Comparison of ENCODE assay signal across 8 mouse cellular contexts in the genomic region with DNA sequence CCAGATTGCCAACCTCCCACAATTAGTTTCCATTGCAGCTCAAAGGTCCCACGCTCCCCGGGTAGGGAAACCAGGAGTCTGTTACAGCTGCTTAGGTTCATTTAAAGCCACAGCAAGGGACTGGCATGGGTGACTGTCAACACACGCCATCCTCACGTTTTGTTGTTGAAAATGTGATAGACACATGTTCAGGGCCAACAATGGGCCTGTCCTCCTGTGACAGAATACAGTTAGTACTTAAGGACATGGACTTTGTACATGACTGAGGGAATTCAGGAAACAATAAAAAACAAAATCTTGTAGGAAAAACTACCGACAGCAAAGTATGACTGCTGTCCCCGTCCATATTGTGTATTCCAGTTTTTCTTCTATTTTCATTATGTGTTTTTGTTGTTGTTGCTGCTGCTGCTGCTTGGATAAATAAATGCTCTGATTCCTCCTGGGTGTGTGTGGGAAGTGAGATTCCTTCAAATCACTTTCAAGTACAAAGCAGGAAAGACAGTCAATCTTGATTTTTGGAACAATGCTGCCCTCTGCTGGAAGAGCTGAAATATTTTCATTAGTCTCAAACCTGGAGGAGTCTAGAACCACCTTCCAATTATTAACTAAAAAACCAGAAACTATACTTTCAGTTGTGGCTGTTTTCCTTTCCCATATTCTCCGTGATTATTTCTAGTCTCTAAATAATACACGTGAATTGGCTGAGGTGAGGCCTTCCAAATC. TPM values are rescaled to one million over a fixed set of nuclear protein-coding genes. Genes with fewer than 3 reads are reported as not detected.
DNase-seq lines count a peak whose midpoint lies in the region; ATAC-seq and TF ChIP-seq lines count a peak whose summit lies in the region.

No protein-coding gene starts in this region.

- H3K4me2 ChIP-seq in embryonic facial prominence, embryonic 14.5 days (ENCODE audit: low read depth, low read length), result no peak overlapping the region
- H3K4me2 ChIP-seq in hindbrain, embryonic 15.5 days, result no peak overlapping the region
- H3K4me2 ChIP-seq in midbrain, postnatal 0 days (ENCODE audit: low read depth, low read length, poor library complexity, severe bottlenecking), result no peak overlapping the region

- H3K9ac ChIP-seq in embryonic facial prominence, embryonic 14.5 days (ENCODE audit: low read depth, low read length), result no peak overlapping the region
- no peak overlapping the region for H3K9ac ChIP-seq in hindbrain, embryonic 15.5 days
- H3K9ac ChIP-seq in midbrain, postnatal 0 days (replicated peaks; ENCODE audit: low read length, poor library complexity, severe bottlenecking), result no peak overlapping the region

- no peaks in the 10 kb centered on the region for H3K27me3 ChIP-seq in embryonic facial prominence, embryonic 14.5 days (replicated peaks; ENCODE audit: control insufficient read depth, insufficient read depth, low read length)
- H3K27me3 ChIP-seq in hindbrain, embryonic 15.5 days, result no peaks in the 10 kb centered on the region
- no peaks in the 10 kb centered on the region for H3K27me3 ChIP-seq in midbrain, postnatal 0 days (ENCODE audit: insufficient read depth, low read length)

- ATAC-seq in embryonic facial prominence, embryonic 14.5 days (ENCODE audit: low read depth), result peak; percentile 32; the same call in 1 of the 2 replicates
- ATAC-seq in hindbrain, embryonic 15.5 days (ENCODE audit: low FRiP score, low read depth), result peak; percentile 67; the same call in 1 of the 2 replicates
- peak; percentile 42; the same call in 1 of the 2 replicates for ATAC-seq in midbrain, postnatal 0 days (ENCODE audit: low FRiP score)

- H3K9me3 ChIP-seq in embryonic facial prominence, embryonic 14.5 days (ENCODE audit: control insufficient read depth, low read length), result no peaks in the 10 kb centered on the region
- H3K9me3 ChIP-seq in hindbrain, embryonic 15.5 days, result no peaks in the 10 kb centered on the region
- no peaks in the 10 kb centered on the region for H3K9me3 ChIP-seq in midbrain, postnatal 0 days (ENCODE audit: low read length)

- DNase-seq in right cerebral cortex, adult 2 months (ENCODE audit: low spot score in 2 of 2), result peak; percentile 37 to 76
- DNase-seq in right cerebral cortex, postnatal 25 days, result no peak
- DNase-seq in adrenal gland, postnatal 10 days, result peak; percentile 78
- peak; percentile 83 for DNase-seq in embryonic facial prominence, embryonic 14.5 days (ENCODE audit: low spot score)
- DNase-seq in left cerebral cortex, postnatal 4 days, result peak; percentile 42
- peak; percentile 86 for DNase-seq in midbrain, postnatal 0 days (ENCODE audit: low spot score)
- peak; percentile 73 for DNase-seq in thymus, postnatal 4 days

- H3K4me1 ChIP-seq in embryonic facial prominence, embryonic 14.5 days (ENCODE audit: control insufficient read depth, insufficient read depth, low read length), result no peaks in the 10 kb centered on the region
- H3K4me1 ChIP-seq in hindbrain, embryonic 15.5 days (replicated peaks), result peaks cover 7% of the 10 kb centered on the region; the same call in 1 of the 2 replicates
- H3K4me1 ChIP-seq in midbrain, postnatal 0 days (ENCODE audit: insufficient read depth, low read length), result no peaks in the 10 kb centered on the region

- no peak overlapping the region for H3K4me3 ChIP-seq in embryonic facial prominence, embryonic 14.5 days (ENCODE audit: low read depth, low read length)
- H3K4me3 ChIP-seq in hindbrain, embryonic 15.5 days, result no peak overlapping the region
- no peak overlapping the region for H3K4me3 ChIP-seq in midbrain, postnatal 0 days (ENCODE audit: low read depth, low read length)

- intact Hi-C loops in left cerebral cortex, postnatal 4 days (cut with DNase I), result loop anchor here (5.0 to 10.0 kb wide), 3 partner anchors 108 to 1051 kb away; partner anchors contain the start of gene Smim15

- WGBS in embryonic facial prominence, embryonic 14.5 days, result 63% methylated on average over 8 of the region's 8 CpGs
- 64% methylated on average over 8 of the region's 8 CpGs for WGBS in hindbrain, embryonic 15.5 days
- 61% methylated on average over 8 of the region's 8 CpGs for WGBS in midbrain, postnatal 0 days

- H3K36me3 ChIP-seq in embryonic facial prominence, embryonic 14.5 days (ENCODE audit: control insufficient read depth, insufficient read depth, low read length), result no peaks in the 10 kb centered on the region
- H3K36me3 ChIP-seq in hindbrain, embryonic 15.5 days, result no peaks in the 10 kb centered on the region
- no peaks in the 10 kb centered on the region for H3K36me3 ChIP-seq in midbrain, postnatal 0 days (ENCODE audit: insufficient read depth, low read length)

- no peak overlapping the region for H3K27ac ChIP-seq in embryonic facial prominence, embryonic 14.5 days (replicated peaks; ENCODE audit: low read depth, low read length)
- no peak overlapping the region for H3K27ac ChIP-seq in hindbrain, embryonic 15.5 days (replicated peaks)
- H3K27ac ChIP-seq in midbrain, postnatal 0 days (ENCODE audit: low read depth, low read length), result no peak overlapping the region

- peak; percentile 85 for TF ChIP-seq CTCF in midbrain, postnatal 0 days (IDR thresholded peaks at IDR 0.05)

RNA-seq across cellular contexts. Expression of gene Ndufaf2, which starts 5.6 kb away (rescaled TPM):
- 10 to 100 TPM; 30.4 to 37.3 TPM for total RNA-seq in adrenal gland, postnatal 10 days (2021)
- 62.6 and 65.2 TPM in 2 replicates for polyA plus RNA-seq in embryonic facial prominence, embryonic 14.5 days (2014; fragmentation: Nextera tagmentation; extraction: Ambion mirVana)
- 78.5 and 79.3 TPM in 2 replicates for polyA plus RNA-seq in hindbrain, embryonic 15.5 days (2015; fragmentation: Nextera tagmentation; extraction: Ambion mirVana)
- total RNA-seq in left cerebral cortex, postnatal 4 days (2021), result 10 to 100 TPM; 30.5 to 30.9 TPM
- 7.1 and 14.8 TPM in 2 replicates for total RNA-seq in midbrain, postnatal 0 days (2014; rRNA removed)
- polyA plus RNA-seq in midbrain, postnatal 0 days (2015; fragmentation: Nextera tagmentation; extraction: Ambion mirVana), result 72.0 and 74.4 TPM in 2 replicates

RNA-seq across cellular contexts. Expression of gene Ercc8, which starts 5.7 kb away (rescaled TPM):
- 10 to 100 TPM; 11.5 to 13.3 TPM for total RNA-seq in adrenal gland, postnatal 10 days (2021)
- 16.1 and 17.0 TPM in 2 replicates for polyA plus RNA-seq in embryonic facial prominence, embryonic 14.5 days (2014; fragmentation: Nextera tagmentation; extraction: Ambion mirVana)
- polyA plus RNA-seq in hindbrain, embryonic 15.5 days (2015; fragmentation: Nextera tagmentation; extraction: Ambion mirVana), result 30.3 and 31.8 TPM in 2 replicates
- 10 to 100 TPM; 39.6 to 40.5 TPM for total RNA-seq in left cerebral cortex, postnatal 4 days (2021)
- total RNA-seq in midbrain, postnatal 0 days (2014; rRNA removed), result 33.8 and 36.6 TPM in 2 replicates
- 33.2 and 33.5 TPM in 2 replicates for polyA plus RNA-seq in midbrain, postnatal 0 days (2015; fragmentation: Nextera tagmentation; extraction: Ambion mirVana)
